Mouse (Mus musculus) neural tube, embryonic 13.5 days (tissue): ENCODE measurements at regions not wholly inside any gene's neighbourhood (a gene's known extent, or its start where the extent isn't known, plus 50 kb on each side); places are given as distances from the start of the nearest gene placed in this dataset.

Source experiments
- ATAC-seq: fragments of 200-750 bp; cut with Nextera tagmentation; 2 replicates; pipeline ENCODE4 v1.8.0; 2017; ENCODE audit warnings: low read depth, mild to moderate bottlenecking, moderate TSS enrichment, moderate library complexity
- H3K27ac ChIP-seq: fragments of 300-500 bp; sonication (generic); replicated peaks from 2 replicates; pipeline ENCODE4 v1.5.1; 2015; ENCODE audit warnings: moderate library complexity, mild to moderate bottlenecking, inconsistent platforms
- H3K27me3 ChIP-seq: fragments of 300-500 bp; sonication (generic); 2 replicates; pipeline ENCODE4 v1.6.1; 2015; ENCODE audit warnings: mild to moderate bottlenecking, inconsistent platforms
- H3K36me3 ChIP-seq: fragments of 300-500 bp; sonication (generic); 2 replicates; pipeline ENCODE4 v1.6.1; 2015; ENCODE audit warnings: mild to moderate bottlenecking, inconsistent platforms
- H3K4me1 ChIP-seq: fragments of 300-500 bp; sonication (generic); replicated peaks from 2 replicates; pipeline ENCODE4 v1.6.1; 2015; ENCODE audit warnings: inconsistent platforms
- H3K4me2 ChIP-seq: fragments of 300-500 bp; sonication (generic); 2 replicates; pipeline ENCODE4 v1.6.1; 2015; ENCODE audit warnings: inconsistent platforms, mild to moderate bottlenecking, moderate library complexity
- H3K4me3 ChIP-seq: fragments of 300-500 bp; sonication (generic); 2 replicates; pipeline ENCODE4 v1.5.1; 2015; ENCODE audit warnings: mild to moderate bottlenecking, inconsistent platforms
- H3K9ac ChIP-seq: fragments of 300-500 bp; sonication (generic); 2 replicates; pipeline ENCODE4 v1.6.1; 2015; ENCODE audit warnings: moderate library complexity, mild to moderate bottlenecking, inconsistent platforms
- H3K9me3 ChIP-seq: fragments of 300-500 bp; sonication (generic); 2 replicates; pipeline ENCODE4 v1.6.1; 2016; ENCODE audit warnings: inconsistent platforms
- WGBS: fragments of 180-500 bp; shearing (Covaris S2); methylation state at CpG from one replicate; pipeline ENCODE4 v1.1.7; 2015; 5-methylcytosine and 5-hydroxymethylcytosine counted together

DNA sequence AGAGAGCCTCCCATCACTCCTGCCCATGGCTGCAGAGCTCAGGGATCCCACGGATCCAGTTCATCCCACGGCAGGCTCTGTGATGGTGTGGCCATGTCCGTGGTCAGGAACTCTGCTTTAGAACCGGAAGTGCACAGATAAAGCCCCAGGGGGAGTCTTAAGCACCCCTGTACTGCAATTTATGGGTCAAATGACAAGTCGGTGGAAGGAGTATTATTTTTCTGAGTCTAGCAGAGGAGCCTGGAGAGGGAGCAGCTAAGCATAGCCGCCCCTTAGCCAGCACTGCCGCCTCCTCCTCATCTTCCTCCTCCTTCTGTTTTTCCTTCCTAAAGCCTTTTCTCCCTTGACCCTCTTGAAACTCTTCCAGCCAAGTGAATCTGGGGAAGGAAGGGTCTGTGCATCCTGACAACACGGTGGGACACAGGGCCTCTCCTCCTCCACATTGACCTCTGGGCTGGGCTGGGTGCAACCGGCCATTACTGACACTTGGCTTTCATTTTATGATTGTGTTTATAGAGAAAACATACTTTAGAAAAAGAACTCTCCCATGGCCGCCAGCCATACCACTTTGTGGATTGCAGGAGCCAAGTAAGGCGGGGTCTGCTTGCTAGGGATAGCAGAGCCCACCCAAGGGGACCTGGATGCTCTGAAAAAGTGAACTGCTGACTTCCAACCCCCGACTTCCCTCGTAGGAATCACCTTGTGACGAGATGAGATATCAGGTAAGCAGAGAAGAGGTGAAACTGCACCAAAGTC, 494.3 kb downstream of the Ccdc171 start:
- no peaks in the 10 kb centered on the region for H3K36me3 ChIP-seq
- H3K27me3 ChIP-seq = no peaks in the 10 kb centered on the region
- no peak overlapping the region for H3K4me2 ChIP-seq
- no peak for ATAC-seq
- WGBS = 78% methylated on average over 14 of the region's 14 CpGs
- 0 out of 2 replicates have a peak overlapping the region, but pooled peaks have one; percentile 15 for H3K27ac ChIP-seq
- no peak overlapping the region for H3K9ac ChIP-seq
- peaks cover 5% of the 10 kb centered on the region; the same call in 1 of the 2 replicates for H3K4me1 ChIP-seq
- H3K9me3 ChIP-seq = no peaks in the 10 kb centered on the region
- no peak overlapping the region for H3K4me3 ChIP-seq

DNA sequence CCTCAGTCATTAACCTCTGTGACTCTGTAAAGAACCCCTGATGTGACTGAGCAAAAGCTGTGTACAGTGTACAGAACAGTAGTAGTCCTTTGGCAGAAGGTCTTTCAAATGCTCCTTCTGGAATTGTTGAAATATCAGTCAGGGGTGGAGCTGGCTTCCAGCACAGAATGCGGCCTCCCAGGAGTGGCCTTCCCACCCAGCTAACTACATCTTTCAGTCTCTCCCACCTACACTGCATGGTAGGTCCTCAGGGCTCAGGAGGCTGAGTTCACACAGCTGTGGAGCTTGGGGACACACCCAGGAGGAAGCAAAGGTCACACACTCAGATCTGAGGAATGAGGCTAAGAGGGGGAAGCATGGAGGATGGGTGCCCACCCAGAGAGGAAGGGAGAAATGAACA, 495.3 kb downstream of the Ccdc171 start:
- Histone ChIP-seq H3K9me3 (no peaks in the 10 kb centered on the region), H3K9ac (no peak overlapping the region), H3K4me3 (no peak overlapping the region), H3K36me3 (no peaks in the 10 kb centered on the region), H3K27me3 (no peaks in the 10 kb centered on the region), H3K4me2 (no peak overlapping the region), H3K27ac (no peak overlapping the region), H3K4me1 (peaks cover 5% of the 10 kb centered on the region; the same call in 1 of the 2 replicates)
- 80% methylated on average over 1 of the region's 1 CpGs for WGBS
- ATAC-seq = no peak

DNA sequence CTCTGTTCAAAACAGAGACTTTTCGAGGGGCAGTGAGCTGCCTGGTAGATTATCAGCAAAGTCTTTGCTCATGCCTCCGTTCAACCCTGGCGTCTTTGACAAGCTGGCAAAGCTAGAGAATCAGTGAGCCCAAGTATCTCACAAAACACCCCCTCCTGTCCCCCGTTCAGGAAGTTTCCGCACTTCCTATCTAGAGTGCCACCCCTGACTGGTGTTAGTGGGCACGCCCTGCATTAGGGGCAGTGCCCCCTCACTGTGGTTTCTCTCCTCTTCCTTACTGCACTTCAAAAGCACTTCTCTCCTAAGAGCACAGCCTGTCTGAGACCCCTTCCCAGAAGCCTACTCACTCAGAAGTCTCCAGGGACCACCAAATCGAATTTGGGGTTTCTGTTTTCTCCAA, 497.0 kb downstream of the Ccdc171 start:
- Histone ChIP-seq H3K27ac (no peak overlapping the region), H3K9ac (no peak overlapping the region), H3K27me3 (no peaks in the 10 kb centered on the region), H3K4me1 (0 out of 2 replicates have a peak, but pooled peaks cover 4% of the 10 kb centered on the region), H3K9me3 (no peaks in the 10 kb centered on the region), H3K36me3 (no peaks in the 10 kb centered on the region), H3K4me3 (no peak overlapping the region), H3K4me2 (no peak overlapping the region)
- WGBS = 91% methylated on average over 7 of the region's 7 CpGs
- no peak for ATAC-seq

DNA sequence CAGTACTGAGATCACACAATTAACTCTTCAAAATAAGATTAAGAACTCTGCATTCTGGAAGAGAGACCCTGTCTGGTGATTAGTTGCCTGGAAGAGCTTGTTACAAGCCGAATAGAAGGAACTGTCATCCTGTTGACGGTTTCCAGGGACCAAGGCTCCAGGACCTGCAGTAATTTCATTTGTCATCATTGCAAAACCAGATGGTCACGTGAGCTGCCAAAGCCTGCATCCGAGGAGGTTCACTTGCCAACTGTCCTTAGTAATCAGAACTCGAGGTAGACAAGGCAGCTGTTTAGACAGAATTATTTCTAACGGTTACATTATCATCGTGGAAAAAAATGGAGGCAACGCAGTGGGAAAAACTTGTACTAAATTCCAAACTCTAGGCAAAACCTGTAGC, 500.8 kb downstream of the Ccdc171 start:
- H3K9me3 ChIP-seq = no peaks in the 10 kb centered on the region
- H3K36me3 ChIP-seq = no peaks in the 10 kb centered on the region
- no peak overlapping the region for H3K4me3 ChIP-seq
- no peak for ATAC-seq
- no peaks in the 10 kb centered on the region for H3K4me1 ChIP-seq
- H3K27ac ChIP-seq = no peak overlapping the region
- 85% methylated on average over 8 of the region's 8 CpGs for WGBS
- H3K9ac ChIP-seq = no peak overlapping the region
- H3K27me3 ChIP-seq = no peaks in the 10 kb centered on the region
- no peak overlapping the region for H3K4me2 ChIP-seq

DNA sequence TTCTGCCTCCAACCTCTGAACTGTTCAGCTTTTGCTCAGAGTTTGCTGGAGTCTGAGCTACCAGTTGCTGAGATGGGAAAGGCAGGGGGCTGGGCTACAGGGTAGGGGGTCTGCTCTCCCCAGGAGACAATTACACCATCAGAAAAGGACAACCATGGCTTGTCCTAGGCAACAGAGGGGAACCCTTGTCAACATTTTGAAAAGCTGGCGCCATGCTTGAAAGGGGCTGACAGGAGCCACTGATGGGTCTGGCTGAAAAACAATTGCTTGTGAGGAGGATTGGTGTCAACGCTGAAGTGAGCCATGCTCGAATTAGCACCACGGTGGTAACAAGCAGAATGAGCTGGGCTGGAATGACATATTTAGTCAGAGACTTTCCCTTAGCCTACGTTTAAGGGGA, 502.8 kb downstream of the Ccdc171 start:
- H3K27me3 ChIP-seq = no peaks in the 10 kb centered on the region
- H3K4me1 ChIP-seq = 0 out of 2 replicates have a peak, but pooled peaks cover 3% of the 10 kb centered on the region
- no peak overlapping the region for H3K4me3 ChIP-seq
- no peaks in the 10 kb centered on the region for H3K36me3 ChIP-seq
- H3K9ac ChIP-seq = no peak overlapping the region
- 15% methylated on average over 5 of the region's 5 CpGs for WGBS
- no peak overlapping the region for H3K27ac ChIP-seq
- no peak for ATAC-seq
- H3K9me3 ChIP-seq = no peaks in the 10 kb centered on the region
- H3K4me2 ChIP-seq = no peak overlapping the region

DNA sequence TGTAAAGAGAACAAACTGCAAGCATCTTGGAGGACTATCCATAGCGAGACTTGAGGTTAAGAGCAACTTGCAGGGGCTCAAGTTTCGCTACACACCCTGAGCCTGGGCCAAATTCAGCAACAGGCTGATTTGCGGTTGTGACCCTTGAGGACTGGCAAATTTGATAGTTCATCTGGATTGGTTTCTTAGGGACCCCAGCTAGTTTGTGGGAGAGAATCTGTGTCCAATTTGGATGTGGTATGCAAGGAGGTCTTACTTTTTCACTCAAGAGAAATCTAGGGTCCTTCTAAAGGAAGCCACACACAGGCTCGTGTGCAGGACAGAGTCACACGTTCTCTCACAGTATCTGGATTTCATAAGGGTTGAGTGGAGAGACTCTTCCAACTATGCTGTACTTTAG, 505.6 kb downstream of the Ccdc171 start:
- no peak overlapping the region for H3K27ac ChIP-seq
- no peaks in the 10 kb centered on the region for H3K9me3 ChIP-seq
- ATAC-seq = no peak
- H3K27me3 ChIP-seq = no peaks in the 10 kb centered on the region
- no peak overlapping the region for H3K9ac ChIP-seq
- 0 out of 2 replicates have a peak, but pooled peaks cover 3% of the 10 kb centered on the region for H3K4me1 ChIP-seq
- no peaks in the 10 kb centered on the region for H3K36me3 ChIP-seq
- no peak overlapping the region for H3K4me2 ChIP-seq
- WGBS = 86% methylated on average over 5 of the region's 5 CpGs
- H3K4me3 ChIP-seq = no peak overlapping the region

DNA sequence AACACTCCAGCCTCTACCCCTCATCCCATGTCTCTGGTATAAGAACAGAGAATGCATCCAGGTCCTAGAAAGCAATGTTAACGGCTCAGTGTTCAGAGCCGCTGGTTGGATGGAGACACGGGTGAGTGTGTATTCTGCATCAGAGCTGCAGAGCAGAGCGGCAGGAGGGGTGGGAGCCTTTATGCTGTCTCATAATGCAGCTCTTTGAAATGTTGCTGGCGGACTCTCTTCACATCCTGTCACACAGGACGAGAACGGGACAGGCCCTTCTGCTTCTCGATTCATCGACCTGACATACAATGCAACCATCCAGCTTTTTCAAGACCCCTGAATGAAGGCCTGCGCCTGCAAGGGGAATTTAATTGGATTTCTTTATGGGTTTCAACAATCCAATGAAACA, 507.2 kb downstream of the Ccdc171 start:
- no peak overlapping the region for H3K9ac ChIP-seq
- H3K4me3 ChIP-seq = no peak overlapping the region
- no peak overlapping the region for H3K27ac ChIP-seq
- H3K36me3 ChIP-seq = no peaks in the 10 kb centered on the region
- ATAC-seq = no peak
- no peak overlapping the region for H3K4me2 ChIP-seq
- 36% methylated on average over 10 of the region's 10 CpGs for WGBS
- H3K9me3 ChIP-seq = no peaks in the 10 kb centered on the region
- H3K4me1 ChIP-seq = 0 out of 2 replicates have a peak, but pooled peaks cover 3% of the 10 kb centered on the region
- H3K27me3 ChIP-seq = no peaks in the 10 kb centered on the region

DNA sequence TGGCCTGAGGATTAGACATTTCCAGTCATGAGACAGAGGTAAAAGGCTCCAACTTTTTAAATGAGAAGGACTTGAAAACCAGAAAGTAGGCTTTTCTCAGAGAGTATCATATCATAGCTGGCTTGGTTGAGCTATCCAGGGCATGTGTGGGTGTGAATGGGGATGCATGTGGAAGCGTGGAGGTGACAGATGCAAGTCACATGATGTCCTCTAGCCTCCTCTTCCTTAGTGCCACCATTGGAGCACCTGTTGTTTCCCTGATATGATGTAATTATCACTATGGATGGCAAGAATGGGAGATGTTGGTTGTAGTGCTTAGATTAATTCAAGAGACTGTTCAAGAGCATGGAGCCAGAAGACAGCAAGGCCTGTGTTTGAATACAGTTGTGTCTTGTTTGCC, 510.0 kb downstream of the Ccdc171 start:
- Histone ChIP-seq H3K4me2 (no peak overlapping the region), H3K9me3 (no peaks in the 10 kb centered on the region), H3K9ac (no peak overlapping the region), H3K27ac (no peak overlapping the region), H3K27me3 (no peaks in the 10 kb centered on the region), H3K4me1 (0 out of 2 replicates have a peak, but pooled peaks cover 3% of the 10 kb centered on the region), H3K36me3 (no peaks in the 10 kb centered on the region), H3K4me3 (no peak overlapping the region)
- 94% methylated on average over 1 of the region's 1 CpGs for WGBS
- ATAC-seq = no peak

DNA sequence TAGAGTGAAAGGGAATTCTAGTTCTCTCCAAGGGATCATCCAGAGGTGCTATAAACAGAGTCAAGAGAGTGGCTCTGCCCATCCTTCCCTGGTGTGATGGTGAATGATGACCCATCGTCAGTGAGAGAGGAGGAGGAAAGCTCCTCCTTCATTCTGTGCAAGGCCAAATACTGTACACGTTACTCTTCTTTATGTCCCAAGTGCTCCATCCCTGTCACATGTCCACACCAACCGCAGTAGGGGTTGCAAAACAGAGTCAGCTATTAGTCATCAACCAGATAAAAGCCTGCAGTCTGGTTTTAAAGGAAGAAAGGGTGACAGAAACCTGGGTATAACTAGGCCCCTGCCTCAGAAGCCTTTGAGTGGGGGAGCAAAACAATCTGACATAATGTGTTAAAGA, 512.2 kb downstream of the Ccdc171 start:
- Histone ChIP-seq H3K4me2 (no peak overlapping the region), H3K4me1 (no peaks in the 10 kb centered on the region), H3K9me3 (no peaks in the 10 kb centered on the region), H3K4me3 (no peak overlapping the region), H3K9ac (no peak overlapping the region), H3K36me3 (no peaks in the 10 kb centered on the region), H3K27me3 (no peaks in the 10 kb centered on the region), H3K27ac (no peak overlapping the region)
- 53% methylated on average over 3 of the region's 3 CpGs for WGBS
- no peak for ATAC-seq

DNA sequence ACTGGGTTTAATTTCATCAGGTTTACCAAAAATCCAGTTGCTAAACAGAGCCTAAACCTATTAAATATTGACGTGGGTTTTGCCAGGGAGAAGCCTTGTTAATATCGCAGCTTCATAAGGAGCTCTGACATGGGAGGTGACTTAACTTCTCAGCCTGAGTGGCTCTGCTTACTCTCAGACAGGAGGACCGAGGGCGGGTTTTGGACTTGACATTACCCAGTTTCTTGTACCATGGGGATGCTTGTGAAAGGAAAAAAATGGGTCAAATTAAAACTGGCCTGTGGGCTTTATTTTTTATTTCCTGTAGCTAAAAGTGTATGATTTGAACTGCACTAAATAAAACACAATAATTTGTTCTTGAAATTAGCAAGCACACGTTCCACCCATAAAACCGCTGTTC, 524.9 kb downstream of the Ccdc171 start:
- WGBS = 72% methylated on average over 6 of the region's 6 CpGs
- Histone ChIP-seq H3K4me1 (no peaks in the 10 kb centered on the region), H3K27ac (no peak overlapping the region), H3K36me3 (no peaks in the 10 kb centered on the region), H3K27me3 (no peaks in the 10 kb centered on the region), H3K4me2 (no peak overlapping the region), H3K9me3 (no peaks in the 10 kb centered on the region), H3K9ac (no peak overlapping the region), H3K4me3 (no peak overlapping the region)
- ATAC-seq = no peak

DNA sequence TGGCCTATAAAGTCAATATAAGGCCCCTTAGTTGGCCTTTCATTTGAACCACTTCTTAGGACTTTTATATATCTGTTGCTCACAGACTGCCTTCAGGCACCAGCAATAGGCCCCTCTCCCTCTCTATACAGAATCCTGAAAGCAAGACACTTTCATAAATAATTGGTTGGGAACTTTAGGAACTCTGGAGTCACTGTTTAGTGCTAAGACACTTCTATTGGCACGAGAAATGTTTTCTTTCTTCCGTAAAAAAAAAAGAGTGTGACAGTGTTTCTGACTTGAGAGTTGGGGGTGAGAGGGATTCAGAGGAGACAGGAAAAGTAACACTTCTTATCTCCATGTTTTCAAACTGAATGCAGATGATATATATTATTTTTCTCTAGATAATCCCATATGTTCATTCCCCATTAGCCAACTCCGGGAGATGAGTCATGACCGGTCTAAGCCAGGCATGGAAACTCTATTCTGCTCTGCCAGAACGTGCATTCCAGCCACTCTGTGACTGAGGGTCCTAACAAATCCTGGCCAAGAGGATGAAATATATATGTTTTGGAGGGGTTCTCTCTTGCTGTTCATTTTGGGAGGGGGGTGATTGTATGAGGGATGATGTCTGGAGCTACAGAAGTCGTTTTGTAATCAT, 531.6 kb downstream of the Ccdc171 start:
- no peak for ATAC-seq
- Histone ChIP-seq H3K4me1 (no peaks in the 10 kb centered on the region), H3K27me3 (no peaks in the 10 kb centered on the region), H3K9ac (no peak overlapping the region), H3K4me2 (no peak overlapping the region), H3K9me3 (no peaks in the 10 kb centered on the region), H3K36me3 (no peaks in the 10 kb centered on the region), H3K27ac (no peak overlapping the region), H3K4me3 (no peak overlapping the region)
- 90% methylated on average over 6 of the region's 6 CpGs for WGBS

DNA sequence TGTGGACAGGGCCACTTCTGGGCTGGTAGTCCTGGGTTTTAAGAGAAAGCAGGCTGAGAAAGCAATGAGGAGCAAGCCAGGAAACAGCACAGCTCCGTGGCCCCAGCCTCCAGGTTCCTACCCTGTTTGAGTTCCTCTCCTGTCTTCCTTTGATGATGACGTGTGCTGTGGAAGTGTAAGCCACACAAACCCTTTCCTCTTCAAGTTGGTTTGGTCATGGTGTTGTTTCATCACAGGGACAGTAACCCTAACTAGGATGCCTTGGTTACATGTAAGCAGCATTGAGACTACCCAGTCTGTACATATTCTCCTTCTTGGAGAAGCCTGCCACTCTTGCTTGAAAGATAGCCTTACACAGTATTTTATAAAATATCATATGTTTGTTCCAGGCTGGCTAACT, 534.8 kb downstream of the Ccdc171 start:
- H3K4me3 ChIP-seq = no peak overlapping the region
- H3K36me3 ChIP-seq = no peaks in the 10 kb centered on the region
- peaks cover 8% of the 10 kb centered on the region; the same call in 1 of the 2 replicates for H3K4me1 ChIP-seq
- no peaks in the 10 kb centered on the region for H3K9me3 ChIP-seq
- 74% methylated on average over 2 of the region's 2 CpGs for whole genome bisulfite sequencing
- no peak for ATAC-seq
- no peak overlapping the region for H3K9ac ChIP-seq
- H3K27ac ChIP-seq = no peak overlapping the region
- H3K4me2 ChIP-seq = no peak overlapping the region
- no peaks in the 10 kb centered on the region for H3K27me3 ChIP-seq
